Mouse (Mus musculus): Measurements from ENCODE around the gene Gdf9.

DNA sequence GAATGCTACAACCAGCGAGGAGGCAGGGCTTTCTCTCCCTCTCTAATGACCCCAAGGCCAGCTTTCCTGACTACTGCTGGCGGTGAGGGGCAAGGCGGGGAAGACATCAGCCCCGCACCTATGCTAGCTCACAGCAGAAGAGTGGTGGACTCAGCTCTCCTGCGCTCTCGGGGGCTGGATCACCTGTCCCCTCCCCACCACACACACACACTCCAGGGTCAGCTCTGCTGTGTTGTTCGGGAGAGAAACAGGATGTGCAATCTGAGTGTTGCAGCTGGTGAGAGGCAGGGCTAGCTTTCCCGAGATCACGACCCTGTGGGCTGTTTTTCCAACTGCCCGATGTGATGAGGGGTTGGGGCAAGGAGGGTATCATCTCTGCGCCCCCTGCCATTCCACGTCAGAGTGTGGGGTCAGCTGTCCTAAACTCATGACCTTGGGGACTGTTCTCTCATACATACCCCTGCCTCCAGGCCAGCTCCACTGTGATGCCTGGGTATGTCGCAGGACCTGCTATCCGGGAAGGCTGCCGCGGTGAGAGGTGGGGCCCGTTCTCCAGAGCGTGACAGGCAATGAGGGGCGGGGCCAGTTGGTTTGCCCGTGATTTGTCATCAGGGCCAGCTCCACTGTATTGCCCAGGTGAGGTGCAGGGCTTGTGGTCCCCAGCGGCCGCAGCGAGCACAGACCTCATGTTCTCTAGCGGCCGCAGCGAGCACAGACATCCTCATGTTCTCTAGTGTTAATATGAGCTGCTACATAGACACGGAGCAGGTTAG, 56.2 kb downstream of the Gdf9 start:
- TF ChIP-seq CTCF (IDR thresholded peaks at IDR 0.05; ENCODE audit: extremely low read depth, insufficient read depth, low read length) (no peak), POLR2A (IDR thresholded peaks at IDR 0.05; ENCODE audit: extremely low read depth, insufficient read depth, low read length) (peak; percentile 47; the same call in 1 of the 2 replicates)
